Mouse (Mus musculus) kidney, postnatal 4 days (tissue): ENCODE data around the gene Mpc2.

ENCODE experiments used
- DNase-seq, 2 experiments: peaks; one replicate each; pipeline ENCODE4 v3.0.0; 2021; ENCODE audit warnings: mixed read lengths in 2 of 2

The Mpc2 gene

DNA sequence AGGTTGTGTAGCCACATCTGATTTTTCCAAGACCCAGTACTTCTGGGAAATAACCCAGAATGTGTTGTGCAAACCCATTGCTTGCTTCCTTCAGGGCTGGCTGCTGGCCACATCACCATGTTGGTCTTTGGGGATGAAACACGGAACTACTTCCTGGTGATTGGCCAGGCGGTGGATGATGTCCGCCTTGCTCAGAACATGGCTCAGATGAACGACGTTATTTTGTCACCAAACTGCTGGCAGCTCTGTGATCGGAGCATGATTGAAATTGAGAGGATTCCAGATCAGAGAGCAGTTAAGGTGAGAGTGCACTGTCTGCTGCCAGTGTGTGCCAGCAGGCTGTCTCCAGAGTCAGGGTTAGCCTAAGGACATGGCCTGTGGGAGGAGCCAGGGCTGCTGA lies 49.7 kb downstream of the Mpc2 start:
- DNase-seq: no peak

GRCm38 (mm10) chr1:165520716-165521115 lies 60.3 kb downstream of the Mpc2 start:
- no peak for DNase-seq
